Mouse (Mus musculus): ENCODE data around the gene Casr. TPM values are rescaled to one million over a fixed set of nuclear protein-coding genes. Genes with fewer than 3 reads are reported as not detected.

Casr gene
- polyA plus RNA-seq (2012; rRNA removed), result under 0.01 TPM in 1 of 2 replicates, not detected in the other

DNA sequence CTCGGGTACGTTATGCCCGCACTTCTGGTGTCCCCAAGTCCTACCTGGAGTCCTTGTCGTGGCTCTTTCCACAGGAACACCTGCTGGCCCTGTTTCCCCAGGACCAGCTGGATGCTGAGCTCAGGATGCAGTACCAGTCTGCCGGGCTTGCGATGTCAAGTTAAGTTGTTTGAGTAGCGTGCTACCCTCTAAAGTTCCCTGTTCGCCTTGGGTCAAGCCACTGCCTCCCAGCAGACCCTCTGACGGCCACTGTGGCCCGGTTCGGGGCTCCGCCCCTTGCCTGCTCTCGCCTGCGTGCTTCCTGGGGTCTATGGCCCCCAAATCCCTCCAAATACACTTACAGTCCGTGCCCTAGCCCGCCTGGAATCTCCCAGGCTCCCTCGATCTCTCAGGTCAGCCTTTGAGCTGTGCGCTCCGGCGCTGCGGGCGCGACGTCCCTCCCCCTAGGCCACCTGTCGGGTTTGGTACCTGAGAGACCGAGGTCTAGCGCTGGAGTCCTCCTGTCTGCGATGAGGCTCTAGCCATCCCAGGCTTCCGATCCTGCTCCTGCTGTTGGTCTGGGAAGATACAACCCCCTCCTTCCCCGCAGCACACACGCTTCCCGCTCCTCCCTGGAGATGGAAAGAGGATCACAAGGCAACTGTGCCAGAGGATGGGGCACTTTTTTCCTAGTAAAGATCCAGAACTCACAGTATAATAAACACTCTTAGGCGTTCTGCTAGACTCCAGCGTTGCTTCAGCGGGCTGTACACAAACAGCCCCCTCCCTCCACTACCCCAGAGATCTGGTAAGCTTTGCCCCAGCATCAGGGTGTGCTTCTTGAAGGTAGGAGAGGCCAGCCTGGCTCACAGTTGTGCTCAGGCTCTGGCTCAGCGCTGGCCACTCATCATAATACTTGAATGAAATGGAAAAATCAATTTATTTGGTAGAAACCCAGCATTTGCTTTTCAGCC lies at the start of gene Casr:
TSS of gene Casr (minus strand) at position 756 of the 953 bp plus-strand sequence.

DNA sequence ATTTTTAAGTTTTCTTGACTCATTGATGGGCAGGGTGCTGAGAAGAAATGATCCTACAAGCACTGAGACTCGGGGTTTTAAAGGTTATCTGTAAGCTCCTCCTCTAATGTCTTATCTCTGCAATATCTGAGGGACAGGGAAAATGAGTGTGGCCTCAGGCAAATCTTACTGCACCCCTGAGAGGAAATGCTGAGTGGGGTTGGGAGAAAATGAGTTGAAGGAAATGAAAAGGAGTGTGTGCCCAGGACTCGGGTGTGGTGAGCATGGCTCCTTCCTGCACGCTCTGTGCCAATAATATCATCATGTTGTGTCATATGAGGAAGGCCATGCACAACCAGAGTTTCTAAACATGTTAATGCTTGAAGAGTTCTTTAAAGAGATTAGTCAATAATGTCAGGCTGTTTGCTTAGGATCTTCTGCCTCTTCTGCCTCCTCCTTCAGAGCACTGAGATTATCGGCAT lies 106.6 kb downstream of the Casr start, which contains the start of gene Stfa3:
TSS of gene Stfa3 (minus strand) at position 51 of the 461 bp plus-strand sequence.

Other genes with a start within 250 kb of the Casr start
- 4.0 and 6.3 TPM in 2 replicates for gene BC117090, start 227.8 kb downstream of the Casr start, polyA plus RNA-seq (2012; rRNA removed)
- gene BC100530, start 194.4 kb downstream of the Casr start, polyA plus RNA-seq (2012; rRNA removed), result 533 and 736 TPM in 2 replicates
- 252 and 335 TPM in 2 replicates for gene Stfa2, start 153.7 kb downstream of the Casr start, polyA plus RNA-seq (2012; rRNA removed)
- 441 and 635 TPM in 2 replicates for gene Stfa3, start 106.7 kb downstream of the Casr start, polyA plus RNA-seq (2012; rRNA removed)
- 6.6 and 7.2 TPM in 2 replicates for gene Cd86, start 103.9 kb upstream of the Casr start, polyA plus RNA-seq (2012; rRNA removed)
- gene Ildr1, start 131.8 kb upstream of the Casr start, polyA plus RNA-seq (2012; rRNA removed), result 0.36 and 0.41 TPM in 2 replicates
- gene Slc15a2, start 222.8 kb upstream of the Casr start, polyA plus RNA-seq (2012; rRNA removed), result 0.40 and 2.2 TPM in 2 replicates

Data from liver, embryonic 18 days (tissue).